Mouse (Mus musculus) 416B (cell line): Measurements from ENCODE around the gene Tpi1.

ENCODE experiments used
- DNase-seq: peaks from one replicate; pipeline ENCODE4 v3.0.0; 2011; ENCODE audit warnings: low read depth

Gene Tpi1

DNA sequence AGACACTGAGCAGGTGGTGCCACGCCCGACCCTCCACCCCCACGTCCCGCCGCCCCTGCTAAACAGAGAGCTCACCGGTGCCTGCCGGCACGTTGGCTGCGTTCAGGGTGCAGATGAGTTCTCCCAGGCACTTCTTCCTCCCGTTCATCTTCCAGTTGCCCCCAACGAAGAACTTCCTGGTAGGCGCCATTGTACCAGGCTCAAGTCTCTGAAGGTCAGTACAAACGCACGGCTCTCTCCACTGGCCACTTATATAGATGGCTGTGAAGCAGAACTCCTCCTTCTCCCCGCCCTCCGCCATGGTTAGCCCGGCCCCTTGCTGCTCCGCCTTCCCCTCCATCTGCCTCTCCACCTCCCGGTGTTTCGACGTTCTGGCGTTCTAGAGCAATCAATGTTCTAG lies at the start of gene Tpi1:
Gene Tpi1, minus strand, starts transcription at position 364 of the 400 bp plus-strand sequence.
- peak; percentile 96 for DNase-seq

DNA sequence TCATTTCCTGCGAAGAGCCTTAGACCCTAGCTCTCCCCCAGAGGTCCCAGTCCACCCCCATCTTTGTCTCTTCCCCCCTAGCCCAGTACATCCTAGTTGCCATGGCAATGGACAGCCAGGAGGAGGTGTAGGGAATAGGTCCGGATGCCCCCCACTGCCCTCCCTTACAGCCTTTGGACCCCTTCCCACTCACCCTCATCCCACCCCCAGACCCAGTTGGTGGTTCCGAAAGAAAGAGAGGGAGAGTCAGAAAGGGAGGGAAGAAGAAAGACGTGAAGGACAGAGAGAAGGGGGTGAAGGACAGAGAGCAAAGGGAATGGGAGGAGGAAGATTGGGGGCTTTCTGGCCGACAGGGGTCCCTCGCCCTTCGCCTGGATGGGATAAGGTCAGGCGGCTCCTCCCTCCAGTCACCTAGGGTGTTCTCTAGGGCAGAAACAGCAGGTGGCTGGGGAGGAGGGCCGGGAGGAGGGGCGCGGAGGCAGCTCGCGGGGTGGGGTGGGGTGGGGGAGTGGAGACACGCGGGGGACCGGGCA lies 49.1 kb upstream of the Tpi1 start:
- no peak for DNase-seq

DNA sequence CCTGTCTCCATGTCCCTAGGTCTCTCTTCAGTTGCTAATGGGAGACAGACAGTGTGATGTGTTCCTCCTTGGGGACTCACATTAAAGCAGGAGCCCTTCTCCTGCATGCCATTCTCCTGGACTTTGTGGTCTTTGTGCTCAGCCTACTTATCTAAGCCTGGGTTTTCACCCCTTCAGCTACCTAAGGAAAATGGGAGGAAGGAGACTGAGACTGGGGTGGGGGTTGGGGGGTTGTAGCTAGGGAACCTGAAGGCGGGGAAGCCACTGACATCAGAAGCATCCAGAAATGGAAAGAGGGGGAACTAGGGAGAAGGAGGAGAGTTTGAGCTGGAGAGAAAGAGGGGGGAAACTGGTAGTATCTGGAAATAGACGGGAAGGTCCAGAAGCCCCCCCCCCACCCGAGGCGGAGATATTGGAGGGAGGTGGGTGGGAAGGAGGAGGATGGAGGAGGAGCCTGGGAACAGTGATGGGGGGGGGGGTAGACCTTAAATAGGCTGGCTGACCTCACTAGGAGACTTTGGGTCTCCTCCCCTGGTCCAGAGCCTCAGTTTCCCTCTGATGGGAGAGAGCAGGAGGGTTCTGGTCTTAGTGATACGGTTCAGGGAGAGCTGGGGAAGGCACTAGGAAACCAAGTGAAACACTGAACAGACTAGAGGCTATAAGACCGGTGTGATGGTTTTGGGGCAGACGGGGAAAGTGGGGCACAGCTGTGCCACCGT lies 48.5 kb upstream of the Tpi1 start:
- no peak for DNase-seq

DNA sequence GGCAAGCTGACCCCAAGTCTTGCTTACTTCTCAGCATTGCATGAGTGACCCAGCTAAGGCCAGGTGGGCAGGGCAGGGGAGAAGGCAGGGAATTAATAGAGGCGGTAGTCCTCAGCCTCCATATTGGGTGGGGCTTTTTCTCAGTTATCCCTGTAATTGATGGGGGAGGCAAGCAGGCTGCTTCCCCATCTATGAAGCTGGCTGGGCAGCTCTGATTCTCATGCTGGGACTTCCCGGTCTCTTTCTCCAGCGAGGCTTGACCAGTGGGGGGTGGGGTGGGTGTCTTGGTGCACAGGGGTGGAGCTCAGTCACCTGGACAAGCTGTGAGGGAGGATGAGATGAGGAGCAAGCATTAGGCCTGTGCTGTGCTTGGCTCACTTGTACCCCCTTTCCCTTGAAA lies 47.7 kb upstream of the Tpi1 start:
- DNase-seq = no peak

DNA sequence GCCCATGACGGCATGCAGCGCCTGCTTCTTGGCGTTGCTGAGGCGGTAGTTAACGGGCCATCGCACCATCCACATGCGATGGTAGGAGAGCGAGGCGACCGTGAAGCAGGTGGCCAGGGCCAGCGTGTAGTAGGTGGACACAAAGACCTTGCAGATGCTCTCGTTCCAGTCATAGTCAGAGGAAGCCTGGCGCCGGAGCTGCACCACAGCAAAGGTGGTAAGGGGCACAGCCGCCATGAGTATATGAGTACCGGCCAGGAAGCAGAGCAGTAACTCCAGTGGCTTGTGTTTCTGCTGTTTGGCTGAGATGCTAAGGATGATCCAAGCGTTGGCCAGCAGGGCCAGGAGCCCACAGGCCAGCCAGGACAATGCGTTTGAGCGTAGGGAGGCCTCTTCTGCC lies 47.2 kb upstream of the Tpi1 start:
- DNase-seq = no peak

DNA sequence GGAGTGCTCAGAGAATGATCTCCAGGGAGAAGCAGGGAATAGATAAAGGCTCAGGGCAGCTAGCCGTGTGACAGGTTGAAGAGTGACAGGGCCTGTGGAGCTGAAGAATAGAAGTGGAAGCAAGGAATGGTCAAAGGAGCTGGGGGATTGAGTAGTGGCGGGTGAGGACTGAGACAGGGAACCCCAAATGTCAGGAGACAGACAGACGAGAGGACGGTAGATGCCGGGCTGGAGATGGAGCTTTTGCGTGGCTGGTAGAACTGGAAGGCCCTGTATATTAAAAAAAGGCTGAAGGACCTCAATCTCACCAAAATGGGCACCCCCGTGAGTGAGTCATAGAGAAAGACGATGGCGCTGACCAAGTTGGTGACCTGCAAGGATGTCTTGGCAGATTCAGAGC lies 46.4 kb upstream of the Tpi1 start:
- DNase-seq = no peak

DNA sequence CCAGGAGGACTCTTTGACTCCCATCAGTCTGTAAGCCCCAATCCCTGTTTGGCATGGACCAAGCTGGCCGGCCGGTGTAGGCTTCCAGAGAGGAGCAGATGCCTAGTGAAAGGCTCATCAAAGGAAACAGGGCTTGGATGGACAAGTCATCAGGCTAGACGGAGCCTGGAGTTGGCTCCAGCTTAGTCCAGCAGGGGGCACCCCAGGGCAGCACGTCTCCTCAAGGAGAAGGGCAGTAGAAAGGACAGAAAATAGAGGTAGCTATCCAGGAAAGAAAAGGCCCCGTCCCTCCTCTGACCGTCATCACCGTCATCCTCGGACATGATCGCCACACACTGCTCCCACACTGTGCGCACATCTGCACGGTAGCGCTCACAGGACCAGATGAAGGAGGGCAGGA lies 45.6 kb upstream of the Tpi1 start:
- DNase-seq = peak; percentile 79

DNA sequence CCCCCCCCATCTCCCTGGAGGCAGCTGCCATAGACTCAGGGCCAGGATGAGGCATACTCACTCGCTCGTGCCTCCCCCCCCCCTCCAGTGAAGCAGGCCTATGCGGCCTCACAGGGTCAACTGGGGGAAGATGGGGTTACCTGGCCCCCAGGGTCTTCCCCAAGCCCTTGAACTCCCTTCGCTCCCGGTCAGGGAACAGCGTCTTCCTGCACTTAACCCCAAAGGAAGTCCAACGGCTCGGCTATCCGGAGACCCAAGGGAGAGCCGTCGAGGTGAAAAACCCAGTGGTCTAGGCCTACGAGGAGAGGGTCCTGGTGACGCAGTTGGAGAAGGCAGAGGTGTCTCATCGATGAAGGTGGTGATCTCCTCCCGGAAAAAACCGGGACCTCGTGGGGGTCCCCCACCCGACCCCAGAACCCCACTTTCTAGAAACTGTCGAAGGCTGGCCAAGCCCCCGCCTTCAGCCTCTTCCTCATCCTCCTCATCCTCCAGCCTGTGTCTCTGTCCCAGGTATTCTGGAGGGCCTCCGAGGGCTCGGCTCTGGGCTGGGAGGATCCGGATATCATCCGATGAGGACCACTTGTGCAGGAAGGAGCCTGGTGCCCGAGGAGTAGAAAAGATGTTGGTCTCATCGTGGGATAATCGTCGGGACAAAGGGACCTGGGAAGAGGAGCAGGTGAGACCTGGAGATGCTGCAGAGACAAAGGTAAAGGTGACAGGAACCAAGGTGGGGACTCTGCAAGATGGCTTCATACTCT lies 44.6 kb upstream of the Tpi1 start:
- DNase-seq = no peak

DNA sequence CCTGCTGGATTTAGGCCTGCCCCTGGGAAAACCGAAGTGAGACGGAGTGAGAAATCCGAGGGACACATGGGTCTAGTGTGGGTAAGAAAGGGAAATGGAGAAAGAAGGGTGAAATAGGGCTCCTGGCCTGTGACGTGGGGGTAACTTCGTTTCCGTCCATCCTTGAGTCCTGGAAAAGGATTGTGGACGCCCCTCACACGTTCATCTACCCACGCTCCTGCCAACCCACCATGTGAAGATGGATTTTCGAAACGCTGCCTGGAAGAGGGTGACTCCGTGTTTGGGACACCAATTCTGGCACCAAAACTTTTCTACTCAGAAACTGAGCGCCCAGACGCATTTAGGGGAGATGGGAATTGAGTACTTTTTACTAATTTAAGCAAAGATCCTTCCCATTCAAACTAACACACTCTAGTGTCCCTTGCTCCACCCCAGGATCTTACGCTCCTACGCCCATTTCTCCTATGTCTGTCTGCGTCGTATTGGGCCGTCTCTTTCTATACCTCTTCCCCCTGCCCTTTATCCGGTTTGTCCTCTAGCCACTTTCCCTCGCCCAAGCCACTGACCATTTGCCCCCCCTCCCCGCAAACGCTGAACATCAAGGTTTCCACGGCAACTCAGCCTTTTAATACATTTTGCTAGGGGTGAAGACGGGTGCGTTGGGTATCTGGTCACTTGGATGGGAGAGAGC lies 43.9 kb upstream of the Tpi1 start:
- no peak for DNase-seq

DNA sequence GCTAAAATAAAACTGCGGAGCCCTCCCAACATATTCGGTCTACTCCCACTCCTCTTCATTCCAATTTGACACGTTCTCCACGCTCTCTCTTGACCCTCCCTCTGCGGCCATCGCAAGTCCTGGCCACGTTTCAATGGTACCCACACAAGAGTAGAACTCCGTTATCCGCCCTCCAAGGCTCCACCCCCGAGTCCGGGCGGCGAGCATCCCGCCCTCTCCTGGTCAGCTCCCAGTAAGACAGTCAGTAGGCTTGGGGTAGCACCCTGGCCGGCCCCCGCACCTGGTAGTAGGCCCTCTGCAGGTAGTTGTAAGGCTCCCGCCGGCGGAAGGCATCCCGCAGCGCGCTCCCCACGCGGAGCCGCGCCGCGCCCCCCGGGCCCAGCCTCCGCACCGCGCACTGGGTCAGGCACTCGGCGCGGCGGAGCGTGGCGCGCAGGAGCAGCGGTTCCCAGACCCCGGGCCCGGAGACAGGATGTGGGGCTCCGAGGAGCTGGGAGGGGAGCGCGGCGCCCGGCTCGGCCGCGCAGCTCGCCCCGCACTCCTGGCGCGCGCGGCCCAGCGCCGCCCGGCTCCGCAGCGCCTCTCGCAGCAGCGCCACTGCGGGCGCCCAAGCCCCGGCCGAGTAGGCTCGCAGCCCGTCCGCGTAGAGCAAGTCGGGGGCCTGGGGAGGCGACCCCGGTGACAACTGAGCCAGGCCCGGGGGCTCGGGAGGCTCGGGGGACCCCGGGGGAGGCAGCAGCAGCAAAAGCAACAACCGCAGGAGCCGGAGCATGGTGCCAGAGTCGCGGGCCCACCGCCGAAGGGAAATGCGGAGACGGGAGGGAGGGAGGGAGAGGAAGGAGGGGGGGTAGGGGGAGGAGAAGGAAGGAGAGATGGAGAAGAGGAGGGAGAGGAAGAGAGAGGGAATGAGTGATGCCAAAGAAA lies 43.1 kb upstream of the Tpi1 start, which contains the start of gene P3h3:
Gene P3h3, minus strand, starts transcription at position 837 of the 924 bp plus-strand sequence.
- no peak for DNase-seq

DNA sequence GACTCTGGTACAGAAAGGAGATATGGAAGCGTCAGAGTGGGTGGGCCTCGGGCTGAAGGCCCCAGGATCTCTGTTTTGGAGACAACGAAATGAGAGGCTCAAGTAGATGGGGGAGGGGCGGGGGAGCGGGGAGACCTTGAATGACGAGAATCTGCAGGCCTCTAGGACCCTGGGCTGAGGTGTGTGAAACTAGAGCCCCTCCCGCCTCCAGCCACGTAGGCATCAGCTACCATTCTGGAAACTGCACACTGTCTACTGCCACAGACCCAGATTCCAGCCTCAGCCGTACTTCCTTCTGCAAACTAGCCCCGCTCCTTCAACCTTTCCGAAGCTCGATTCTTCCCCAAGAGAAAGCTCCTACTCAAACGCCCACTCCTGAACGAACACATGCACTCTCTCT lies 42.2 kb upstream of the Tpi1 start:
- DNase-seq = no peak

DNA sequence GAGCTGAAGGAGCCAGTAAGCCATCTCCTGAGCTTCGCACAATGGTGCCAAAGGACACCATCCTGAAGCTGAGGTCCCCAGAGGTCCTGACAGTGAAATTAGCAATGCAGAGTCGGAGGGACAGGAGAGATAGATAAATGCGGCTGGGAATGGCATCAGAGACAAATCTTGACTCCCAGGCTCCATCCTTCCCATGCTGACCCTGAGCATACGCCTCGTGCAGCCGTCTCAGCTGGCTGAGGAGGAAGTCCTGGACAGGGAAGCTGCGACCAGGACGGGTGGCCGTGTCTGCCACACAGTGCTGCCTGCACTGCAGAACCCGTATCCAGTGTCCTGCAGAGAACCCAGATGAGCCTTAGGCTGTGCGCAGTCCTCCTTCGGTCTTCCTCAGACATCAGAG lies 40.6 kb upstream of the Tpi1 start:
- no peak for DNase-seq

DNA sequence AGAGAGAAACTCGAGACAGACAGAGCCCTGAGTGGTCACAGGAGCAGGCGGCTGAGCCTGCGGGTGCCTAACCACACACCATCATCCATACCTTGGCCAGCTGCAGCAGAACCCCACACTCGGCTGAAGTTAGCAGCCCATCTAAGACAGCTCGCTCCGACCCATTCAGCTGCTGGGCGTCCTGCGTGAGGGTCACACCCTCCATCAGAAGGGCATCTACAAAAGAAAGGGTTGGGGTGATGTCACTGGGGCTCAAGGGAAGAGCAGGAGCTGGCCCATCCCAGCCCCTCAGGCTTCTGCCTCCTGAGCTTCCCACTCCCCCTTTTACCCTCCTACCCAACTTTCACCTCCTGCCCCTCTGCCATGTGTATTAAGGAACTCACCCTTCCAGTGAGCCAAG lies 36.4 kb upstream of the Tpi1 start:
- no peak for DNase-seq

DNA sequence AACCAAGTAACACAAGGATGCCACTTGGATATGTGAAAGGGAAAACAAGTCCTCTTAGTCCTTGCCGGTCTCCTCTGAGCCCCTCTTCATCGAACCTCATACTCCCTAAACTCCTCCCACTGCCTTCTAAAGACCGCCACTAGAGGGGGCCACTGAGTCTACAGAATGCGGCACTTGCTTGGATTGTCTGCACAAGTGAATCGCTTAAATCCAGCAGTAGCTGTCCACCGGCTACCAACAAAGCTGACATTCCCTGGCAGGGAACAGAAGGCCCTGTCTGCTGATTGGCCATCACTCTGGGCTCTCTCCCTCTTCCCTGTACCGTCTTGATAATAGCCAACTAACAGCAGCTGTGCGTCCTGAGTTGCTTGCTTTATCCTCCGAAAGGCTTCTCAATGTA lies 33.2 kb upstream of the Tpi1 start:
- peak; percentile 85 for DNase-seq

DNA sequence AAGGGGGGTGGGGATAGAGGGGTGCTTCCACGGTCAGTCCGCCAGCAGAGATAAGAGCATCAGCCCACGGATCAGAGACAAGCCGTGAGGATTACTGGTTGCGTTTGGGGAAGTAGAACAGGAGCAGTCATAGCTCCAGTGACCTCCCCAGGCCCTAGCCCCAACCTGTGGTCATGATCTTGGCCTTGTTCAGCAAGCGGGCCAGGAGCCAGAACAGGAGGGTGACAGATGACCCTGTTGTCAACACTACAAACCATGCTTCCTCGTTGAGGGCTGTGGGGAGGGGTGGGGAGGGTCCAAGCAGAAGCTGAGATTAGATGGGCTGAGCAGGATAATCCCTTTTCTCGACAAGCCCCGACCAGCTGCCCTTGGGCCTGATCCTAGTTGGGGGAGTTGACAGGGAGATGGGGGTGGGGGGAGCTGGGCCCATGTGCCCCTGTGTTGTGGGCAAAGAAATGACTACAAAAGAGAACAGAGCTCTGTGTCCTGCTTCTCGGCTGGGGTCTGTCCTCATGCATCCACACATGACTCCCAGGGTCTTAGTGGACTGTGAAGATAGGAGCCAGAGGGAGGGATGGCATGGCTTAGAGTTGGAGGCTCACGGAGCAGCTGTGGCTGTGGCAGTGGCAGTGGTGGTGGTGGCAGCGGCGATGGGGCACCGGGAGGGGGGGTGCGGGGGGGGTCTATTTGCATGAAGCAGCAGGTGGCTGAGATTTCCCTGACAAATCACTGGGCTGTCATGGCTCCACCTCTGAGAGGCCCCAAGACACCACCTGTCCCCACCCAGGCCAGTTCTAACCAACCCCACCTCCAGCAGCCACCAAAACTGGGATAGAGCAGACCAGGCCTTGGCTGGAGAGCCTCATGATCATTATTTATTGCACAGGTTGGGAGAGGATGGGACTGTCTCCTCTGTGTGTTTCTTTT lies 26.4 kb upstream of the Tpi1 start, which contains the start of gene Gnb3:
Gene Gnb3, minus strand, starts transcription at position 35 of the 927 bp plus-strand sequence.
- peak; percentile 57 for DNase-seq

DNA sequence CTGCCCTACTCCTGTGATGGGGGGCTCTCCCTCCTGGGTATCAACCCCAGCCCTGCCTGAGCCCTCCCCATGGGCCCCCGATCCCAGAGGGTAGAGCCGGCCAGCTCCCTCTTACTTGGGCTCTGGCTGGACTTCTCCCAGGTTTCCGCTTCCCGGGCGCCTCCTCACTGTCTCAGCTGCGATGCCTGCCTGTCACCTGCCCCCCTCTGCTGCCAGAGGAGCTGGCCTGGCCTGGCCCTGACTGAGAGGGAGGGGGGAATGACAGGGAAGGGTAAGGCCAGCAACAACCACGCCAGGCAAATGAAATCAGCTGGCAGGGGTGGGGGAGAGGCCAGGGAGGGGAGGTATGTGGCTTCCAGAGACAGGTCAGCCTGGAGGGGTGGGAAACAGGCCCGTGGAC lies 25.7 kb upstream of the Tpi1 start:
- DNase-seq = peak; percentile 14

DNA sequence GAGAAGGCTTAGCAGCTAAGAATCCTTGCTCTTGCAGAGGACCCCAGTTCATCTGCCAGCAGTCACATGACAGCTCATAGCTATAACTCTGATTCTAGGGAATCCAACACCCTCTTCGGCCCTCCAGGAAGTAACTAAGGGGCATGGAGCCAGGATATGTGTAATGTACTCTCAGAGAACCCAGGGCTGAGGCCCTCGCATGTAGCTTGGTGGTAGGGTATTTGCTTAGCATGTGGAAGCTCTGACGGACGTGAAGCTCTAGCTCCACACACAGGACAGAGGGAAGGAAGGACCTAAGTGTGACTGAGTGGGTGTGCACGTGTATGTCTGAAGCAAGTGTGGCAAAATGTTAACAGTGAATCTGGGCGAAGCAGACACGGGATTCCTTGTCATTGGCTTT lies 22.3 kb upstream of the Tpi1 start:
- no peak for DNase-seq

DNA sequence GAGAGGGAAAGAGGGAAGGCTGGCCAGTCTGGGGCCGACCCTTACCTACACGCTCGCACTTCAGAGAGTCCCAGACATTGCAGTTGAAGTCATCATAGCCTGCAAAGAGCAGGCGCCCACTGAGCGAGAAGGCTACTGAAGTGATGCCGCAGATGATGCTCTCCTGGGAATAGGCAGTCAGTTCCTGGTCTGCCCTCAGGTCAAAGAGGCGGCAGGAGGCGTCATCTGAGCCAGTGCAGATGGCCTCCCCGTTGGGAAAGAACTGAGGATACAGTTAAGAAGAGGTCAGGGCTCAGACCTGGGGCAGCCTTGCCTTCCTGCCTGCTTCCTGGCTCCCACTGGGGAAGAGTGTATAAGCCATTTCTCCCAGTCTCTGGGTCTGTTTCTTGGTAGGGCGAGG lies 21.4 kb upstream of the Tpi1 start:
- DNase-seq = no peak

DNA sequence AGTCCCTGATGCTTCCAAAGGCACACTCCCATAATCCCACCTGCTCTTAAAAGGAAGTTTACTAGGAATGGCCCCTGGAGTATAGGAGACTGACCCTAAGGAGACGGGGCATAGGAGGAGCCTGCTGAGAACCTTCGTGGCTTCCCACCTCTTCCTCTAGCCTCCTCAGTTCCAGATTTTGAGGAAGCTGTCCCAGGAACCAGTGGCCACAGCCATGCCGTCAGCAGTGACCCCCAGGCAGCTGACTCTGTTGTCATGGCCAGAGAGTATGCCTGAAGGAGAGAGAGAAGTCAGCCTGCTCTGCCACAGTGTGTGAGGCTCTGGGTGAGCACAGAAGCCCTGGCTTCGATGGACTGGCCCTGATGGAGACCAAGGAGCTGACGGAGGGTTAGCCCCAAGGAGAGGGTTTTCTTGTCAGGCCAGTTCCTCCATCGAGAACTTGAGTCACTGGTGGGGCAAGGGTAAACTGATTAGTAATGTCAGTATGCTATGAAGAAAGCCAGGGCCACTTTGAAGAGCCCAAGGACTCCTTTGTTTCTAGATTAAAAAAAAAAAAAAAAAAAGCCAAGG lies 20.5 kb upstream of the Tpi1 start:
- peak; percentile 28 for DNase-seq

DNA sequence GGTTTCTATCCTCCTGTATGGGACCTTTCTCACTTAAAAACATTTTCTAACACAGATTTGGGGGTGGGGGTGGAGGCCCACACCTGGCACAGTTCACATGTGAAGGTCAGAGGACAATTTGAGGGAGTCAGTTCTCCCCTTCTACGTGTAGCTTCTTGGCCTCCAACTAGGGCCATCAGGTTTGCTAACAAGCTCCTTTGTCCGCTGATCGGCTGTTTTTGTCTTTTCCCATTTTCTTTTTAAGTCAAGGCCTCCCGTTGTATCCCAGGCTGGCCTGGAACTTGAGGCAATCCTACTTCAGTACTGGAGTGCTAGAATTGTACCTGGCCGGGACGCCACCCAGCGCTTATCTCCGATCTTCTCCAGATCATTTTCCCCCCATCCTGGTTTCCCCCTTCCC lies 17.6 kb upstream of the Tpi1 start:
- no peak for DNase-seq
